Comparison of ENCODE assay signal across 22 mouse cellular contexts in the genomic region with DNA sequence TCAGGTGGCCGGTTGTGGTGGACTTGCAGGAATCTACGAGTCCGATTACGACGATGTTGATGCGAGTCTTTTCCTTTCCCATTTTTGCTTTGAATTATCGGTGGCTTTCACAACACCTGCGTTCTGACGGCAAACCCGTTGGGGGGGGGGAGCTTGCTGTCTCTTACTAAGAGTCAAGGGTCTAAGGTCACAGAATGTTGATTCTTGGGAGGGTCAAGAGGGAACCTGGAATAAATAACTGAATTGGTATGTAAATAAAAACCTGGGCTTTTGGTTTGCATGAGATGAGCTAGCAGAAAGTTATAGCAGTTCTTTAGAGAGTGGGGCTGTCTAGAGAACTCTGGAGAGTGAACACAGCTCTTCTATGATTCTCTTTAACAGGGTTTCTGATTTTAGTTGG. TPM values are rescaled to one million over a fixed set of nuclear protein-coding genes. Genes with fewer than 3 reads are reported as not detected.
DNase-seq lines count a peak whose midpoint lies in the region; ATAC-seq and TF ChIP-seq lines count a peak whose summit lies in the region.
"Had no signal": no experiment of that assay in that cellular context is flagged by ENCODE, and none has a peak within 500 bp of the region (broad histone marks: within the 10 kb centered on the region; RNA-seq: fewer than 3 reads in every experiment).

No protein-coding gene starts in this region.

- peak; percentile 51 for DNase-seq in liver, adult 2 months (ENCODE audit: extremely low read depth, low read depth, low spot score)
- no peak for DNase-seq in liver, postnatal 0 days
- peak; percentile 5 for DNase-seq in lung, postnatal 36 days
- DNase-seq in lung, postnatal 0 days (ENCODE audit: low spot score) = no peak
- DNase-seq in yolk sac, embryonic 10.5 days (ENCODE audit: low spot score) = peak; percentile 74
- no peak for DNase-seq in hindbrain, postnatal 0 days (ENCODE audit: low spot score)
- DNase-seq: adrenal gland, adult 2 months; adrenal gland, adult 8-10 months; adrenal gland, postnatal 10 days; adrenal gland, postnatal 14 days; adrenal gland, postnatal 25 days; adrenal gland, postnatal 36 days; B cell, adult 2 months; cerebellum, adult 11 months; cerebellum, adult 11-12 months; cerebellum, adult 18-20 months had no signal

- no peak overlapping the region for H3K4me3 ChIP-seq in liver, adult 2 months (ENCODE audit: insufficient read depth, low read depth, low read length)
- H3K4me3 ChIP-seq in liver, postnatal 0 days (ENCODE audit: low read depth, low read length) = no peak overlapping the region
- no peak overlapping the region for H3K4me3 ChIP-seq in lung, postnatal 0 days (ENCODE audit: low read depth, low read length)
- H3K4me3 ChIP-seq in hindbrain, postnatal 0 days (ENCODE audit: low read length) = no peak overlapping the region

- no peaks in the 10 kb centered on the region for H3K27me3 ChIP-seq in liver, adult 2 months (ENCODE audit: control insufficient read depth, insufficient read depth, low read length)
- H3K27me3 ChIP-seq in liver, postnatal 0 days (ENCODE audit: insufficient read depth, low read length) = no peaks in the 10 kb centered on the region
- no peaks in the 10 kb centered on the region for H3K27me3 ChIP-seq in lung, postnatal 0 days (replicated peaks; ENCODE audit: insufficient read depth, low read length)
- no peaks in the 10 kb centered on the region for H3K27me3 ChIP-seq in hindbrain, postnatal 0 days (ENCODE audit: insufficient read depth, low read length)
- H3K27me3 ChIP-seq: CH12.LX had no signal

- no peak for TF ChIP-seq EP300 in liver, postnatal 0 days (IDR thresholded peaks at IDR 0.05; ENCODE audit: low read depth)
- no peak for TF ChIP-seq EP300 in lung, postnatal 0 days (IDR thresholded peaks at IDR 0.05)

- no peaks in the 10 kb centered on the region for H3K79me2 ChIP-seq in liver, adult 2 months (ENCODE audit: control insufficient read depth, insufficient read depth, low read length)

- no peak overlapping the region for H3K9ac ChIP-seq in liver, adult 2 months (ENCODE audit: low read depth, low read length)
- no peak overlapping the region for H3K9ac ChIP-seq in liver, postnatal 0 days (replicated peaks)
- H3K9ac ChIP-seq in lung, postnatal 0 days (replicated peaks; ENCODE audit: low read depth) = no peak overlapping the region
- H3K9ac ChIP-seq in hindbrain, postnatal 0 days (replicated peaks; ENCODE audit: low read length) = no peak overlapping the region

- no peak for TF ChIP-seq CTCF in liver, adult 2 months (IDR thresholded peaks at IDR 0.05; ENCODE audit: low read depth, low read length)
- no peak for TF ChIP-seq CTCF in liver, postnatal 0 days (IDR thresholded peaks at IDR 0.05; ENCODE audit: low read depth)
- TF ChIP-seq CTCF in lung, postnatal 0 days (IDR thresholded peaks at IDR 0.05) = no peak
- no peak for TF ChIP-seq CTCF in hindbrain, postnatal 0 days (IDR thresholded peaks at IDR 0.05; ENCODE audit: low read depth)

- ATAC-seq in liver, postnatal 0 days = no peak
- ATAC-seq in lung, postnatal 0 days = no peak
- ATAC-seq in hindbrain, postnatal 0 days = no peak
- ATAC-seq: activated CD4-positive, CD25-positive, alpha-beta regulatory T cell, adult 4 months; CD4-positive, CD25-positive, alpha-beta regulatory T cell, adult 4 months; Patski had no signal

- H3K27ac ChIP-seq in liver, adult 2 months (replicated peaks; ENCODE audit: insufficient read depth, low read depth, low read length) = no peak overlapping the region
- no peak overlapping the region for H3K27ac ChIP-seq in liver, postnatal 0 days (ENCODE audit: low read depth)
- H3K27ac ChIP-seq in lung, postnatal 0 days (ENCODE audit: low read length) = no peak overlapping the region
- no peak overlapping the region for H3K27ac ChIP-seq in hindbrain, postnatal 0 days

- H3K4me1 ChIP-seq in liver, adult 2 months (ENCODE audit: control insufficient read depth, insufficient read depth, low read length) = no peaks in the 10 kb centered on the region
- H3K4me1 ChIP-seq in liver, postnatal 0 days (ENCODE audit: insufficient read depth) = no peaks in the 10 kb centered on the region
- H3K4me1 ChIP-seq in lung, postnatal 0 days (ENCODE audit: insufficient read depth, low read depth, low read length) = no peaks in the 10 kb centered on the region
- no peaks in the 10 kb centered on the region for H3K4me1 ChIP-seq in hindbrain, postnatal 0 days (ENCODE audit: insufficient read depth, low read length)

- 61% methylated on average over 10 of the region's 10 CpGs for WGBS in liver, adult 2 months
- WGBS in liver, postnatal 0 days (ENCODE audit: insufficient replicate concordance) = 80% methylated on average over 10 of the region's 10 CpGs
- 63% methylated on average over 10 of the region's 10 CpGs for WGBS in lung, postnatal 0 days
- 90% methylated on average over 10 of the region's 10 CpGs for WGBS in hindbrain, postnatal 0 days

- H3K9me3 ChIP-seq in liver, postnatal 0 days (ENCODE audit: low read length) = no peaks in the 10 kb centered on the region
- no peaks in the 10 kb centered on the region for H3K9me3 ChIP-seq in lung, postnatal 0 days (ENCODE audit: low read length)
- no peaks in the 10 kb centered on the region for H3K9me3 ChIP-seq in hindbrain, postnatal 0 days (ENCODE audit: low read length)
- H3K9me3 ChIP-seq: G1E had no signal

- H3K36me3 ChIP-seq in liver, adult 2 months (ENCODE audit: control insufficient read depth, insufficient read depth, low read length) = no peaks in the 10 kb centered on the region
- no peaks in the 10 kb centered on the region for H3K36me3 ChIP-seq in liver, postnatal 0 days (replicated peaks; ENCODE audit: insufficient read depth, low read length)
- H3K36me3 ChIP-seq in lung, postnatal 0 days (ENCODE audit: insufficient read depth, low read length) = no peaks in the 10 kb centered on the region
- no peaks in the 10 kb centered on the region for H3K36me3 ChIP-seq in hindbrain, postnatal 0 days (ENCODE audit: insufficient read depth, low read length)
- H3K36me3 ChIP-seq: G1E had no signal

- H3K4me2 ChIP-seq in liver, postnatal 0 days (ENCODE audit: low read depth, low read length) = no peak overlapping the region
- no peak overlapping the region for H3K4me2 ChIP-seq in lung, postnatal 0 days (replicated peaks; ENCODE audit: low read depth, low read length)
- H3K4me2 ChIP-seq in hindbrain, postnatal 0 days (ENCODE audit: low read depth, low read length) = no peak overlapping the region

- no peak for TF ChIP-seq POLR2A in liver, adult 2 months (IDR thresholded peaks at IDR 0.05; ENCODE audit: extremely low read depth, insufficient read depth, low read length)

RNA-seq across cellular contexts. Expression of a gene that starts 28.8 kb away (rescaled TPM):
- 0.27 TPM in 1 of 2 replicates, not detected in the other for total RNA-seq in liver, adult 2 months (2014; rRNA removed)
- polyA plus RNA-seq in liver, adult 2 months (2012; rRNA removed) = not detected in 2 replicates
- 0.07 and 0.09 TPM in 2 replicates for polyA plus RNA-seq in liver, postnatal 0 days (2015; fragmentation: Nextera tagmentation; extraction: Ambion mirVana)
- 13.0 and 13.2 TPM in 2 replicates for polyA plus RNA-seq in lung, postnatal 0 days (2015; fragmentation: Nextera tagmentation; extraction: Ambion mirVana)
- total RNA-seq in hindbrain, postnatal 0 days (2014; rRNA removed) = 67.3 and 75.1 TPM in 2 replicates
- polyA plus RNA-seq in hindbrain, postnatal 0 days (2015; fragmentation: Nextera tagmentation; extraction: Ambion mirVana) = 45.7 and 49.0 TPM in 2 replicates
- total RNA-seq: MEL had no signal
- polyA plus RNA-seq: activated CD4-positive, CD25-positive, alpha-beta regulatory T cell, adult 4 months; G1E had no signal

Comparison
In these comparisons a context has a peak if more than half of its experiments do, and no peak if none do; other contexts are left out.
1. DNase-seq: peak in liver, adult 2 months (single experiment), lung, postnatal 36 days (single experiment) and yolk sac, embryonic 10.5 days (single experiment); none in liver, postnatal 0 days (single experiment), lung, postnatal 0 days (single experiment) and hindbrain, postnatal 0 days (single experiment).
2. RNA of a gene that starts 28.8 kb away (polyA plus RNA-seq): 45.7 to 49.0 TPM in hindbrain, postnatal 0 days and 13.0 to 13.2 TPM in lung, postnatal 0 days; 0.07 to 0.09 TPM in liver, postnatal 0 days and not detected in liver, adult 2 months; every median in the first group is over 10 times any median in the second.